Mouse (Mus musculus) limb, embryonic 15.5 days (tissue): ENCODE measurements around the gene Arhgef33. TPM values are rescaled to one million over a fixed set of nuclear protein-coding genes. Genes with fewer than 3 reads are reported as not detected.

ENCODE experiments used
- ATAC-seq: fragments of 200-750 bp; cut with Nextera tagmentation; 2 replicates; pipeline ENCODE4 v1.8.0; 2017; ENCODE audit warnings: low read depth, moderate TSS enrichment; ENCODE audit not compliant: insufficient number of reproducible peaks, low FRiP score, low TSS enrichment
- H3K27ac ChIP-seq: fragments of 300-500 bp; sonication (generic); 2 replicates; pipeline ENCODE4 v1.5.1; 2015; ENCODE audit warnings: moderate library complexity, mild to moderate bottlenecking, inconsistent platforms
- H3K27me3 ChIP-seq: fragments of 300-500 bp; sonication (generic); 2 replicates; pipeline ENCODE4 v1.6.1; 2015; ENCODE audit warnings: inconsistent platforms
- H3K36me3 ChIP-seq: fragments of 300-500 bp; sonication (generic); 2 replicates; pipeline ENCODE4 v1.6.1; 2015; ENCODE audit warnings: inconsistent platforms
- H3K4me1 ChIP-seq: fragments of 300-500 bp; sonication (generic); 2 replicates; pipeline ENCODE4 v1.6.1; 2015; ENCODE audit warnings: inconsistent platforms
- H3K4me2 ChIP-seq: fragments of 300-500 bp; sonication (generic); 2 replicates; pipeline ENCODE4 v1.6.1; 2015; ENCODE audit warnings: mild to moderate bottlenecking, inconsistent platforms
- H3K4me3 ChIP-seq: fragments of 300-500 bp; sonication (generic); 2 replicates; pipeline ENCODE4 v1.5.1; 2015; ENCODE audit warnings: mild to moderate bottlenecking, inconsistent platforms
- H3K9ac ChIP-seq: fragments of 300-500 bp; sonication (generic); 2 replicates; pipeline ENCODE4 v1.6.1; 2015; ENCODE audit warnings: inconsistent platforms
- H3K9me3 ChIP-seq: fragments of 300-500 bp; sonication (generic); 2 replicates; pipeline ENCODE4 v1.6.1; 2016; ENCODE audit warnings: inconsistent platforms
- WGBS: fragments of 180-500 bp; shearing (Covaris S2); methylation state at CpG from one replicate; pipeline ENCODE4 v1.1.7; 2015; 5-methylcytosine and 5-hydroxymethylcytosine counted together
- polyA plus RNA-seq: library from polyadenylated mRNA; unstranded; fragments of >200 nt; fragmentation: Nextera tagmentation; extraction: Ambion mirVana; gene quantifications from 2 replicates; pipeline ENCODE4 v1.2.1, GENCODE M21; 2015

Gene Arhgef33
- polyA plus RNA-seq, 1 experiment from 2014 or later: 0.42 TPM

DNA sequence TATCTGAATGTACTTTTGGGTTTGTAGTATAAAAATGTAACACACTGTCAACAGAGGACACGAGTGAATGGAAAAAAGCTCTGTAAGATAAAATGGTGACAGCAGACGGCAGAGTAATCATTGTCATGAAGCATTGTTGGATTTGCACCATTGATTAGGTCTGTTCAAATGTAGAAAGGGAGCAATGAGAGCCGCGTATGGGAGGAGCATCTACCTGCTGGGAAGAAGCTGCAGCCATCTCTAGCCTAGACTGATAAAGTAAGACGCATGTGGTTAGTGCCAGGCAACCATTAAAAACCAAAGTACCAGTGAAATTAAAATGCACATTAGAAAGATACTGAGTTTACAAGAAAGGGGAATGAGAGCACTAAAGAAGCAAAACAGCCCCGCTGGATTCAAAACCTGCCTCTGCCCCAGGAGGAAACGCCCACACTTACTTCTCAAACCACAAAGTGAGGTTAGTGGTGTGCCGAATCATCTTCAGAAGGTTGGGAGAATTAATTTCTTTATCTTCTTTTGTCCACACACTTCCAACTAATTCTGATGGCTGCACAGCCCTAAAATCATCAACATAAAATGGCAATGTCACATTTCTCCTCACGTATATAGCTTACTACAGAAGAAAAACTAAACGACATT, 111.5 kb downstream of the Arhgef33 start:
- Histone ChIP-seq H3K27me3 (no peaks in the 10 kb centered on the region), H3K4me2 (no peak overlapping the region), H3K4me1 (no peaks in the 10 kb centered on the region), H3K9ac (no peak overlapping the region), H3K36me3 (peaks cover 55% of the 10 kb centered on the region), H3K27ac (no peak overlapping the region), H3K9me3 (no peaks in the 10 kb centered on the region), H3K4me3 (no peak overlapping the region)
- 86% methylated on average over 10 of the region's 10 CpGs for WGBS
- ATAC-seq: no peak

DNA sequence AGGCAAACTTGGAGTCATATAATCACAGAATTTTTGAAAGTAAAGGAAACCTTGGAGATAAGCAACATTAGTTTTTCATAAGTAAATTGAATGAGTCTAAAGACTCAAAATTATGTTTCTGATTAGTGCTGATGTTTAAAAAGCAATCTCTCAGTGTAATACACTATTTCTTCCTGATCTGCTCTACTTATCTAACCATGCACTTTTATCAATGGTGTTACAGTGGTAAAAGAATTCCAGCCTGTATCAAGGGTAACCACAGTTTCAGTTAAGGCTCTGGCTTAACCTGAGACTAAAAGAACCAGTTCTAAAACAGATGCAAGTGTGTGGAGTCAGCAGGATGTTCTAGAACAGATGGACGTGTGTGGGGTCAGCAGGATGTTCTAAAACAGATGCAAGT, 113.8 kb downstream of the Arhgef33 start:
- Histone ChIP-seq H3K27ac (no peak overlapping the region), H3K9ac (no peak overlapping the region), H3K4me3 (no peak overlapping the region), H3K4me1 (no peaks in the 10 kb centered on the region), H3K9me3 (no peaks in the 10 kb centered on the region), H3K27me3 (no peaks in the 10 kb centered on the region), H3K36me3 (peaks cover 43% of the 10 kb centered on the region), H3K4me2 (no peak overlapping the region)
- 95% methylated on average over 1 of the region's 1 CpGs for WGBS
- no peak for ATAC-seq

DNA sequence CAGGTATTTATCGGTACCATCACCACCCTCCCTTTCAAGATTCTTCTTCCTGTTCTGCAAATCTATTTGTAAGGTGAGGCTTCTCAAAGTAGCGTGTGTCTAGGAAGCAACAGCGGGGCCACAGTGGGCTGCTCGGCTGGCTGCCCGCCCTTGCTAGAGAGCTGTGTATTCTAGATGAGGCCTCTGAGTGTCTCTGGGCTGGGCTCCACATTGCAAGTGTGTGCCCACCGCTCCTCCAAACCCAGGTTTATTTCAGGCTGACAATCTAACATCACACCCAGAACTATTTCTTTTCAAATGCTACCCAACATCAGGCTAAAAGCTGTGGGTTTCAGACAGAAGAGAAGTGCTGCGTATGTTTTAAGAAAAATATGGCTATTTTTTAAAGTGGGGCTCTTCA, 119.0 kb downstream of the Arhgef33 start:
- 86% methylated on average over 7 of the region's 7 CpGs for WGBS
- ATAC-seq: no peak
- Histone ChIP-seq H3K4me1 (peaks cover 5% of the 10 kb centered on the region; the same call in 1 of the 2 replicates), H3K9me3 (no peaks in the 10 kb centered on the region), H3K4me2 (no peak overlapping the region), H3K27ac (no peak overlapping the region), H3K9ac (no peak overlapping the region), H3K36me3 (peaks cover 11% of the 10 kb centered on the region), H3K27me3 (no peaks in the 10 kb centered on the region), H3K4me3 (no peak overlapping the region)

- no peak overlapping the region for H3K9ac ChIP-seq
- peaks cover 5% of the 10 kb centered on the region; the same call in 1 of the 2 replicates for H3K4me1 ChIP-seq
- WGBS: 58% methylated on average over 5 of the region's 5 CpGs
- peaks cover 11% of the 10 kb centered on the region for H3K36me3 ChIP-seq
- H3K27me3 ChIP-seq: no peaks in the 10 kb centered on the region
- H3K27ac ChIP-seq: no peak overlapping the region
- no peak overlapping the region for H3K4me3 ChIP-seq
- H3K9me3 ChIP-seq: no peaks in the 10 kb centered on the region
- no peak overlapping the region for H3K4me2 ChIP-seq
- no peak for ATAC-seq
These were observed 119.7 kb downstream of the Arhgef33 start for GRCm38 (mm10) chr17:80426901-80427300.

DNA sequence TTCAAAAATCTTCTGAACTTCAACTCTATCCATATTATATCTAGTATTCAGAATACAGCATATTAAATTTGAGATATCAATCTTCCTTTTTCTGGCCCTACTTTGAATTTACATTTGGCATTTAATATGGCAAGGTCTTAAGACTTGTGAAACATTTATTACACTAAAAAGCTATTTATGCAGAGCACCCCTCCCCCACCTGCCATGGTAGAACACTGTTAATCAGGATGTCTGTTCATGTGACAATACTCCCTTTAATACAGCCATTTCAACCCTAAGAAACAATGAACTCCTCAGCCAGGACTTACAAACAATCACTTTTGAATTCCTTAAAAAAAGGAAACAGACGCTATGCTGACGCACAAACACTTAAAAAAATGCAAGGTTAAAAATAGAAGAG, 120.8 kb downstream of the Arhgef33 start:
- Histone ChIP-seq H3K4me3 (no peak overlapping the region), H3K9me3 (no peaks in the 10 kb centered on the region), H3K4me1 (peaks cover 5% of the 10 kb centered on the region; the same call in 1 of the 2 replicates), H3K27me3 (no peaks in the 10 kb centered on the region), H3K9ac (no peak overlapping the region), H3K36me3 (peaks cover 3% of the 10 kb centered on the region), H3K4me2 (no peak overlapping the region), H3K27ac (no peak overlapping the region)
- 77% methylated on average over 2 of the region's 2 CpGs for WGBS
- ATAC-seq: no peak

- WGBS: 88% methylated on average over 9 of the region's 9 CpGs
- no peak for ATAC-seq
These were observed 124.8 kb downstream of the Arhgef33 start for GRCm38 (mm10) chr17:80431997-80432396.

DNA sequence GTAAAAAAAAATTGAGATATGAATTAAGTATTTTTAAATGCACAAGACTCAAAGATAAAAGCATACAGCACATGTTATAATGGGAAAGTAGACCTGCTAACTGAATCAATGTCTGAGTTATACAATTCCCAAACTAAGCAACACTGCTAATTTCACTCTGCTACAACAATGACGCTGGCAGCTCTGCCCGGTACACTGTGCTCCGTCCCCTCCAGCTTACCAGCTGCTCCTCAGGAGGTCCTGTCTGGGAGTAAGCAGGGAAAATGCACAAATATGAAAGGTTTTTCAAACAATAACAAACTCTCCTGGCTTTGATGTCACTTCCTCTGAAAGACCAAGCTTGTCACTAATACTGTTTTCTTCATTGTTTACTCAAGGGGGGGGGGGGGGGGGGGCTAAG, 127.2 kb downstream of the Arhgef33 start:
- WGBS: 81% methylated on average over 3 of the region's 3 CpGs
- no peaks in the 10 kb centered on the region for H3K9me3 ChIP-seq
- no peak for ATAC-seq
- H3K4me2 ChIP-seq: no peak overlapping the region
- H3K4me3 ChIP-seq: no peak overlapping the region
- no peaks in the 10 kb centered on the region for H3K4me1 ChIP-seq
- H3K9ac ChIP-seq: no peak overlapping the region
- no peak overlapping the region for H3K27ac ChIP-seq
- no peaks in the 10 kb centered on the region for H3K27me3 ChIP-seq
- peaks cover 32% of the 10 kb centered on the region for H3K36me3 ChIP-seq

More at GRCm38 (mm10) chr17:80431997-80432396, 124.8 kb downstream of the Arhgef33 start:
- H3K27me3 ChIP-seq: no peaks in the 10 kb centered on the region
- peaks cover 20% of the 10 kb centered on the region for H3K36me3 ChIP-seq
- H3K9ac ChIP-seq: no peak overlapping the region
- H3K9me3 ChIP-seq: no peaks in the 10 kb centered on the region
- no peak overlapping the region for H3K27ac ChIP-seq
- no peaks in the 10 kb centered on the region for H3K4me1 ChIP-seq
- no peak overlapping the region for H3K4me3 ChIP-seq
- H3K4me2 ChIP-seq: no peak overlapping the region

GRCm38 (mm10) chr17:80435680-80436079, 128.5 kb downstream of the Arhgef33 start:
- Histone ChIP-seq H3K9ac (no peak overlapping the region), H3K9me3 (no peaks in the 10 kb centered on the region), H3K36me3 (peaks cover 32% of the 10 kb centered on the region), H3K27me3 (no peaks in the 10 kb centered on the region), H3K27ac (no peak overlapping the region), H3K4me1 (no peaks in the 10 kb centered on the region), H3K4me3 (no peak overlapping the region), H3K4me2 (no peak overlapping the region)
- no peak for ATAC-seq
- 84% methylated on average over 5 of the region's 5 CpGs for WGBS

DNA sequence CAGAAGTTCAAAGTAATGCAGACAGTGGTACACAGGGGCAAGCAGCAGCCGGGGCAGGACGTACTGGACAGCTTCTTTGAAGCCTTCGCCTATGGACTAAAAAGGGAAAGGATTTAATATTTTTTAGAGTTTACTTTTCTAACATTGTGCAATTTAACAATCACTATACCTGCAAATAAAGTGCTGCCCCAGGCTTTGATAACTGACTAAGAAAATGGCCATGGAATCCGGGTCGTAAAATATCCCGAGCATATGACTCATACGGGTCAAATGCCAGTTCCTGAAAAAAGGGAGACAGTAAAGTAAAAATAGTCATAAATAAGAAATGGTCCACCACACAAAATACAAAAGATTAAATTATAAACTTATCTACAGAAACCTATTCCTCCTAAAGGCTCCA, 138.2 kb downstream of the Arhgef33 start:
- no peaks in the 10 kb centered on the region for H3K4me1 ChIP-seq
- no peak overlapping the region for H3K27ac ChIP-seq
- no peak overlapping the region for H3K4me2 ChIP-seq
- H3K36me3 ChIP-seq: peaks cover 59% of the 10 kb centered on the region
- 74% methylated on average over 7 of the region's 7 CpGs for WGBS
- no peaks in the 10 kb centered on the region for H3K9me3 ChIP-seq
- no peak overlapping the region for H3K4me3 ChIP-seq
- H3K9ac ChIP-seq: no peak overlapping the region
- no peaks in the 10 kb centered on the region for H3K27me3 ChIP-seq
- ATAC-seq: no peak

- H3K4me2 ChIP-seq: no peak overlapping the region
- H3K36me3 ChIP-seq: peaks cover 56% of the 10 kb centered on the region
- no peak overlapping the region for H3K4me3 ChIP-seq
- no peak overlapping the region for H3K9ac ChIP-seq
- no peak overlapping the region for H3K27ac ChIP-seq
- WGBS: 86% methylated on average over 5 of the region's 5 CpGs
- no peaks in the 10 kb centered on the region for H3K9me3 ChIP-seq
- no peaks in the 10 kb centered on the region for H3K27me3 ChIP-seq
- no peaks in the 10 kb centered on the region for H3K4me1 ChIP-seq
- no peak for ATAC-seq
These were observed 139.3 kb downstream of the Arhgef33 start for GRCm38 (mm10) chr17:80446470-80446869.

Other genes starting within 250 kb of the Arhgef33 start
- gene Hnrnpll, start 245.1 kb upstream of the Arhgef33 start, polyA plus RNA-seq: 41.9 and 47.6 TPM in 2 replicates
- gene Galm, start 179.9 kb upstream of the Arhgef33 start, polyA plus RNA-seq: 12.9 and 14.1 TPM in 2 replicates
- 496 and 517 TPM in 2 replicates for gene Srsf7, start 100.1 kb upstream of the Arhgef33 start, polyA plus RNA-seq
- 0.05 TPM in 1 of 2 replicates, not detected in the other for gene Ttc39d, start 99.9 kb upstream of the Arhgef33 start, polyA plus RNA-seq
- 29.5 and 32.6 TPM in 2 replicates for gene Gemin6, start 83.0 kb upstream of the Arhgef33 start, polyA plus RNA-seq
- gene Morn2, start 17.2 kb upstream of the Arhgef33 start, polyA plus RNA-seq: 18.8 and 19.0 TPM in 2 replicates
- gene Dhx57, start 16.9 kb upstream of the Arhgef33 start, polyA plus RNA-seq: 19.3 and 21.2 TPM in 2 replicates
- 1.6 and 2.4 TPM in 2 replicates for gene Gm10190, start 66.1 kb downstream of the Arhgef33 start, polyA plus RNA-seq
- gene Sos1, start 173.0 kb downstream of the Arhgef33 start, polyA plus RNA-seq: 3.1 and 4.8 TPM in 2 replicates